Mouse (Mus musculus) myocyte (in vitro differentiated cells): Measurements from ENCODE around the gene Serhl.

Source experiments
- CEBPB ChIP-seq: IDR thresholded peaks from 2 replicates; pipeline ENCODE4 v1.6.1; 2011; ENCODE audit warnings: mild to moderate bottlenecking, moderate library complexity; ENCODE audit not compliant: poor library complexity, insufficient read depth, severe bottlenecking
- E2F4 ChIP-seq: IDR thresholded peaks from one replicate; pipeline ENCODE4 v1.6.1; 2011; ENCODE audit warnings: mild to moderate bottlenecking, control low read depth, moderate library complexity; ENCODE audit not compliant: insufficient read depth
- MYOD1 ChIP-seq, 3 experiments: IDR thresholded peaks; one replicate each; pipeline ENCODE4 v1.6.1; 2011; ENCODE audit warnings: control low read depth in 2 of 3, low read depth in 2 of 3, mild to moderate bottlenecking in 2 of 3, moderate library complexity in 1 of 3; ENCODE audit not compliant: insufficient read length in 2 of 3, control insufficient read depth in 1 of 3
- MYOG ChIP-seq, 3 experiments: IDR thresholded peaks; one replicate each; pipeline ENCODE4 v1.6.1; 2011; ENCODE audit warnings: control low read depth in 2 of 3, low read depth in 2 of 3, mild to moderate bottlenecking in 2 of 3; ENCODE audit not compliant: insufficient read length in 2 of 3, control insufficient read depth in 1 of 3, insufficient read depth in 1 of 3
- POLR2A ChIP-seq: IDR thresholded peaks from one replicate; pipeline ENCODE4 v1.6.1; 2011; ENCODE audit warnings: low read depth, mild to moderate bottlenecking, control low read depth, moderate library complexity; ENCODE audit not compliant: insufficient read length
- REST ChIP-seq: IDR thresholded peaks from one replicate; pipeline ENCODE4 v1.6.1; 2011; ENCODE audit warnings: mild to moderate bottlenecking, control low read depth, moderate library complexity; ENCODE audit not compliant: insufficient read depth, insufficient read length
- SRF ChIP-seq: IDR thresholded peaks from one replicate; pipeline ENCODE4 v1.6.1; 2011; ENCODE audit warnings: low read depth; ENCODE audit not compliant: control insufficient read depth, insufficient read length
- USF1 ChIP-seq: IDR thresholded peaks from one replicate; pipeline ENCODE4 v1.6.1; 2011; ENCODE audit warnings: low read depth, mild to moderate bottlenecking, control low read depth, moderate library complexity

GRCm38 (mm10) chr15:83071752-83072151 lies 17.6 kb upstream of the Serhl start:
- TF ChIP-seq POLR2A = no peak
- no peak for TF ChIP-seq MYOD1 (IDR thresholded peaks at IDR 0.05; ENCODE audit: control insufficient read depth in 1 of 3, insufficient read length in 2 of 3, low read depth in 2 of 3)
- no peak for TF ChIP-seq SRF
- no peak for TF ChIP-seq USF1
- no peak for TF ChIP-seq E2F4
- no peak for TF ChIP-seq MYOG (IDR thresholded peaks at IDR 0.05; ENCODE audit: control insufficient read depth in 1 of 3, insufficient read depth in 1 of 3, insufficient read length in 2 of 3, low read depth in 2 of 3)
- TF ChIP-seq CEBPB = no peak
- TF ChIP-seq REST = no peak
